Mouse (Mus musculus) embryonic facial prominence, embryonic 12.5 days (tissue): ENCODE measurements around the gene Kcnip1. TPM values are rescaled to one million over a fixed set of nuclear protein-coding genes. Genes with fewer than 3 reads are reported as not detected.

Experiments used
- ATAC-seq: fragments of 200-750 bp; cut with Nextera tagmentation; 2 replicates; pipeline ENCODE4 v1.8.0; 2017; ENCODE audit not compliant: insufficient number of reproducible peaks, insufficient read depth, low FRiP score, low TSS enrichment
- H3K27ac ChIP-seq: fragments of 300-500 bp; sonication (generic); 2 replicates; pipeline ENCODE4 v1.5.1; 2016; ENCODE audit warnings: mild to moderate bottlenecking
- H3K27me3 ChIP-seq: fragments of 300-500 bp; sonication (generic); 2 replicates; pipeline ENCODE4 v1.6.1; 2016; ENCODE audit warnings: mild to moderate bottlenecking, moderate library complexity
- H3K36me3 ChIP-seq: fragments of 300-500 bp; sonication (generic); 2 replicates; pipeline ENCODE4 v1.6.1; 2016; ENCODE audit warnings: mild to moderate bottlenecking
- H3K4me1 ChIP-seq: fragments of 300-500 bp; sonication (generic); 2 replicates; pipeline ENCODE4 v1.6.1; 2016
- H3K4me2 ChIP-seq: fragments of 300-500 bp; sonication (generic); replicated peaks from 2 replicates; pipeline ENCODE4 v1.6.1; 2016; ENCODE audit warnings: mild to moderate bottlenecking, moderate library complexity
- H3K4me3 ChIP-seq: fragments of 300-500 bp; sonication (generic); 2 replicates; pipeline ENCODE4 v1.5.1; 2016; ENCODE audit warnings: mild to moderate bottlenecking
- H3K9ac ChIP-seq: fragments of 300-500 bp; sonication (generic); 2 replicates; pipeline ENCODE4 v1.6.1; 2016; ENCODE audit warnings: mild to moderate bottlenecking, moderate library complexity
- H3K9me3 ChIP-seq: fragments of 300-500 bp; sonication (generic); 2 replicates; pipeline ENCODE4 v1.6.1; 2016; ENCODE audit warnings: mild to moderate bottlenecking, moderate library complexity
- WGBS: fragments of 180-500 bp; shearing (Covaris S2); methylation state at CpG from one replicate; pipeline ENCODE4 v1.1.7; 2016; 5-methylcytosine and 5-hydroxymethylcytosine counted together
- polyA plus RNA-seq: library from polyadenylated mRNA; unstranded; fragments of >200 nt; fragmentation: Nextera tagmentation; extraction: Ambion mirVana; gene quantifications from 2 replicates; pipeline ENCODE4 v1.2.1, GENCODE M21; 2016

The Kcnip1 gene
- polyA plus RNA-seq, 1 experiment from 2014 or later: 5.8 TPM

- H3K36me3 ChIP-seq: no peaks in the 10 kb centered on the region
- ATAC-seq: no peak
- H3K27ac ChIP-seq: no peak overlapping the region
- H3K4me1 ChIP-seq: 0 out of 2 replicates have a peak, but pooled peaks cover 3% of the 10 kb centered on the region
- H3K4me2 ChIP-seq: 0 out of 2 replicates have a peak overlapping the region, but pooled peaks have one; percentile 5
- H3K27me3 ChIP-seq: peaks cover 11% of the 10 kb centered on the region; the same call in 1 of the 2 replicates
- WGBS: 65% methylated on average over 18 of the region's 18 CpGs
- no peak overlapping the region for H3K9ac ChIP-seq
- H3K4me3 ChIP-seq: no peak overlapping the region
- H3K9me3 ChIP-seq: no peaks in the 10 kb centered on the region
Measured at GRCm38 (mm10) chr11:33932386-33933111, 60.4 kb downstream of the Kcnip1 start.

- peaks cover 13% of the 10 kb centered on the region; the same call in 1 of the 2 replicates for H3K27me3 ChIP-seq
- 0 out of 2 replicates have a peak, but pooled peaks cover 3% of the 10 kb centered on the region for H3K4me1 ChIP-seq
- H3K9ac ChIP-seq: no peak overlapping the region
- 10% methylated on average over 10 of the region's 10 CpGs for WGBS
- no peak for ATAC-seq
- no peak overlapping the region for H3K4me3 ChIP-seq
- H3K27ac ChIP-seq: no peak overlapping the region
- H3K4me2 ChIP-seq: 0 out of 2 replicates have a peak overlapping the region, but pooled peaks have one; percentile 5
- H3K9me3 ChIP-seq: no peaks in the 10 kb centered on the region
- H3K36me3 ChIP-seq: no peaks in the 10 kb centered on the region
Measured at GRCm38 (mm10) chr11:33931836-33932385, 61.0 kb downstream of the Kcnip1 start.

- no peak overlapping the region for H3K9ac ChIP-seq
- 64% methylated on average over 11 of the region's 11 CpGs for WGBS
Measured at GRCm38 (mm10) chr11:33929412-33929811, 63.5 kb downstream of the Kcnip1 start.

GRCm38 (mm10) chr11:33928658-33929057 lies 64.3 kb downstream of the Kcnip1 start:
- 17% methylated on average over 7 of the region's 7 CpGs for WGBS
- Histone ChIP-seq H3K4me2 (no peak overlapping the region), H3K36me3 (no peaks in the 10 kb centered on the region), H3K27me3 (peaks cover 13% of the 10 kb centered on the region; the same call in 1 of the 2 replicates), H3K9me3 (no peaks in the 10 kb centered on the region), H3K27ac (no peak overlapping the region), H3K4me1 (0 out of 2 replicates have a peak, but pooled peaks cover 3% of the 10 kb centered on the region), H3K4me3 (no peak overlapping the region), H3K9ac (no peak overlapping the region)
- peak; percentile 39; the same call in 1 of the 2 replicates for ATAC-seq

More at GRCm38 (mm10) chr11:33929412-33929811, 63.5 kb downstream of the Kcnip1 start:
- Histone ChIP-seq H3K36me3 (no peaks in the 10 kb centered on the region), H3K27ac (no peak overlapping the region), H3K4me2 (no peak overlapping the region), H3K4me1 (0 out of 2 replicates have a peak, but pooled peaks cover 3% of the 10 kb centered on the region), H3K27me3 (peaks cover 13% of the 10 kb centered on the region; the same call in 1 of the 2 replicates), H3K9me3 (no peaks in the 10 kb centered on the region), H3K4me3 (no peak overlapping the region)
- no peak for ATAC-seq

GRCm38 (mm10) chr11:33927836-33928235 lies 65.1 kb downstream of the Kcnip1 start:
- Histone ChIP-seq H3K27me3 (peaks cover 13% of the 10 kb centered on the region; the same call in 1 of the 2 replicates), H3K27ac (no peak overlapping the region), H3K4me1 (0 out of 2 replicates have a peak, but pooled peaks cover 3% of the 10 kb centered on the region), H3K4me3 (no peak overlapping the region), H3K36me3 (no peaks in the 10 kb centered on the region), H3K9ac (no peak overlapping the region), H3K4me2 (no peak overlapping the region), H3K9me3 (no peaks in the 10 kb centered on the region)
- no peak for ATAC-seq
- 70% methylated on average over 4 of the region's 4 CpGs for WGBS

GRCm38 (mm10) chr11:33927321-33927720 lies 65.6 kb downstream of the Kcnip1 start:
- 61% methylated on average over 6 of the region's 6 CpGs for WGBS
- Histone ChIP-seq H3K4me1 (0 out of 2 replicates have a peak, but pooled peaks cover 3% of the 10 kb centered on the region), H3K4me2 (no peak overlapping the region), H3K9me3 (no peaks in the 10 kb centered on the region), H3K27me3 (peaks cover 13% of the 10 kb centered on the region; the same call in 1 of the 2 replicates), H3K9ac (no peak overlapping the region), H3K27ac (no peak overlapping the region), H3K36me3 (no peaks in the 10 kb centered on the region), H3K4me3 (no peak overlapping the region)
- ATAC-seq: no peak

- Histone ChIP-seq H3K27me3 (peaks cover 13% of the 10 kb centered on the region; the same call in 1 of the 2 replicates), H3K4me3 (no peak overlapping the region), H3K9ac (no peak overlapping the region), H3K9me3 (no peaks in the 10 kb centered on the region), H3K36me3 (no peaks in the 10 kb centered on the region), H3K4me1 (0 out of 2 replicates have a peak, but pooled peaks cover 3% of the 10 kb centered on the region), H3K27ac (no peak overlapping the region), H3K4me2 (no peak overlapping the region)
- ATAC-seq: no peak
- WGBS: 60% methylated on average over 2 of the region's 2 CpGs
Measured at GRCm38 (mm10) chr11:33926551-33926950, 66.4 kb downstream of the Kcnip1 start.

GRCm38 (mm10) chr11:33925778-33926177 lies 67.2 kb downstream of the Kcnip1 start:
- ATAC-seq: no peak
- H3K9ac ChIP-seq: no peak overlapping the region
- H3K9me3 ChIP-seq: no peaks in the 10 kb centered on the region
- H3K27me3 ChIP-seq: peaks cover 13% of the 10 kb centered on the region; the same call in 1 of the 2 replicates
- no peak overlapping the region for H3K4me2 ChIP-seq
- H3K4me1 ChIP-seq: 0 out of 2 replicates have a peak, but pooled peaks cover 3% of the 10 kb centered on the region
- WGBS: 72% methylated on average over 8 of the region's 8 CpGs
- H3K36me3 ChIP-seq: no peaks in the 10 kb centered on the region
- H3K27ac ChIP-seq: no peak overlapping the region
- no peak overlapping the region for H3K4me3 ChIP-seq

GRCm38 (mm10) chr11:33923031-33923430 lies 69.9 kb downstream of the Kcnip1 start:
- WGBS: 33% methylated on average over 3 of the region's 3 CpGs
- no peak for ATAC-seq

GRCm38 (mm10) chr11:33921451-33921850 lies 71.5 kb downstream of the Kcnip1 start:
- WGBS: 76% methylated on average over 13 of the region's 13 CpGs

More at GRCm38 (mm10) chr11:33923031-33923430, 69.9 kb downstream of the Kcnip1 start:
- Histone ChIP-seq H3K9me3 (no peaks in the 10 kb centered on the region), H3K27me3 (0 out of 2 replicates have a peak, but pooled peaks cover 7% of the 10 kb centered on the region), H3K27ac (no peak overlapping the region), H3K9ac (no peak overlapping the region), H3K4me3 (no peak overlapping the region), H3K4me1 (no peaks in the 10 kb centered on the region), H3K36me3 (no peaks in the 10 kb centered on the region), H3K4me2 (no peak overlapping the region)

GRCm38 (mm10) chr11:33919826-33920225 lies 73.1 kb downstream of the Kcnip1 start:
- Histone ChIP-seq H3K9ac (no peak overlapping the region), H3K27ac (no peak overlapping the region), H3K4me2 (no peak overlapping the region), H3K4me3 (no peak overlapping the region), H3K4me1 (no peaks in the 10 kb centered on the region), H3K36me3 (no peaks in the 10 kb centered on the region), H3K9me3 (no peaks in the 10 kb centered on the region), H3K27me3 (no peaks in the 10 kb centered on the region)
- WGBS: 76% methylated on average over 7 of the region's 7 CpGs
- ATAC-seq: no peak

More at GRCm38 (mm10) chr11:33921451-33921850, 71.5 kb downstream of the Kcnip1 start:
- Histone ChIP-seq H3K36me3 (no peaks in the 10 kb centered on the region), H3K9ac (no peak overlapping the region), H3K4me3 (no peak overlapping the region), H3K4me2 (no peak overlapping the region), H3K27ac (no peak overlapping the region), H3K27me3 (no peaks in the 10 kb centered on the region), H3K9me3 (no peaks in the 10 kb centered on the region), H3K4me1 (no peaks in the 10 kb centered on the region)
- ATAC-seq: no peak
